Mouse (Mus musculus): ENCODE measurements around the gene Hemgn.
A peak's percentile ranks its signal among the peaks of the same experiment; 100 is the strongest.

Gene Hemgn

GRCm38 (mm10) chr4:46413406-46413805 is at the start of gene Hemgn:
Gene Hemgn (minus strand): TSS chr4:46413506.
- DNase-seq, result no peak

- DNase-seq, result no peak
These were observed 45.1 kb upstream of the Hemgn start for GRCm38 (mm10) chr4:46458411-46458810.

GRCm38 (mm10) chr4:46457186-46457585 is 43.9 kb upstream of the Hemgn start:
- no peak for DNase-seq

GRCm38 (mm10) chr4:46456762-46457161 is 43.5 kb upstream of the Hemgn start:
- no peak for DNase-seq

GRCm38 (mm10) chr4:46454097-46454864 is 41.0 kb upstream of the Hemgn start:
- no peak for DNase-seq

GRCm38 (mm10) chr4:46452855-46453719 is 39.8 kb upstream of the Hemgn start:
- DNase-seq, result no peak

- DNase-seq, result peak; percentile 53
These were observed 39.2 kb upstream of the Hemgn start for GRCm38 (mm10) chr4:46452481-46452850.

GRCm38 (mm10) chr4:46451758-46452480 is 38.6 kb upstream of the Hemgn start:
- DNase-seq, result peak; percentile 75

- peak; percentile 62 for DNase-seq
These were observed 38.0 kb upstream of the Hemgn start for GRCm38 (mm10) chr4:46451240-46451757.

- peak; percentile 92 for DNase-seq
These were observed 37.3 kb upstream of the Hemgn start, which contains the start of gene Anp32b for GRCm38 (mm10) chr4:46450519-46451131. Gene Anp32b (plus strand): TSS chr4:46450902.

- DNase-seq, result no peak
These were observed 36.8 kb upstream of the Hemgn start for GRCm38 (mm10) chr4:46450020-46450518.

- DNase-seq, result no peak
These were observed 35.6 kb upstream of the Hemgn start for GRCm38 (mm10) chr4:46448886-46449285.

GRCm38 (mm10) chr4:46447461-46447860 is 34.2 kb upstream of the Hemgn start:
- DNase-seq, result no peak

GRCm38 (mm10) chr4:46445237-46445945 is 32.1 kb upstream of the Hemgn start:
- DNase-seq, result no peak

- DNase-seq, result no peak
These were observed 29.2 kb upstream of the Hemgn start for GRCm38 (mm10) chr4:46442501-46442900.

- DNase-seq, result no peak
These were observed 19.2 kb upstream of the Hemgn start for GRCm38 (mm10) chr4:46432339-46433036.

- no peak for DNase-seq
These were observed 15.7 kb upstream of the Hemgn start for GRCm38 (mm10) chr4:46428903-46429499.

- no peak for DNase-seq
These were observed 9.3 kb upstream of the Hemgn start for GRCm38 (mm10) chr4:46422625-46423024.

GRCm38 (mm10) chr4:46418851-46419250 is 5.5 kb upstream of the Hemgn start:
- no peak for DNase-seq

- peak; percentile 16 for DNase-seq
These were observed 4.2 kb upstream of the Hemgn start for GRCm38 (mm10) chr4:46417491-46417890.

GRCm38 (mm10) chr4:46412113-46412512 is 1.2 kb downstream of the Hemgn start:
- DNase-seq, result no peak
